Comparison of ENCODE assay signal across 9 mouse cellular contexts in the genomic region with DNA sequence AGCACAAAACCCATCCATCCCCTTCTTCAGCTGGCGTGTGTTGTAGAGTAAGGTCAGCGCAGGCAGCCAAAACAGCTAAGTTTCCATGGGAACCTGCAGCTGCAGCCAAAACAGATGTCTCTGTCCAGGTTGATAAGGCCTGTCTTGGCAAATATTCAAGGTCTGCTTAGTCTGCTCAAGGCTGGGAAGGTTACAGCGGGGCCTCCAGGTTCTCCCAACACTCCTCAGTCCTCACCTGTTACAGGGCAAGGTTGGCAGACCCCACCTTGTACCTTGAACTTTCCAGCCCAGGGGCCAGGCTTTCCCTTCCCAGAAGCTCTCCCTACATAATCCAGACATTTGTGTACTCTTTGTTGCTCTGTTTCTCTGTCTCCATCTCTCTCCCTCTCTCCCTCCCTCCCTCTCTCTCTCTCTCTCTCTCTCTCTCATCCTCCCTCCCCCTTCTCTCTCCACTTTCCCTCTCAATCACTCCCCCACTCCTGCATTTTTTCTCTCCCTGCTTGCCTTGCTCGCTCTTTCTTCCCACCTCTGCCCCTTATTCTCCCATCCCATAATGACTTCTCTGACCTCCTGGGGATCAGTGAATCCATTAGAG. TPM values are rescaled to one million over a fixed set of nuclear protein-coding genes. Genes with fewer than 3 reads are reported as not detected.
A peak's percentile ranks its signal among the peaks of the same experiment; 100 is the strongest.
DNase-seq lines count a peak whose midpoint lies in the region; ATAC-seq and TF ChIP-seq lines count a peak whose summit lies in the region.
"Had no signal": no experiment of that assay in that cellular context is flagged by ENCODE, and none has a peak within 500 bp of the region (broad histone marks: within the 10 kb centered on the region; RNA-seq: fewer than 3 reads in every experiment).

No protein-coding gene starts in this region.

- no peaks in the 10 kb centered on the region for H3K36me3 ChIP-seq in heart, postnatal 0 days (replicated peaks; ENCODE audit: control insufficient read depth, insufficient read depth, low read length)
- no peaks in the 10 kb centered on the region for H3K36me3 ChIP-seq in liver, embryonic 14.5 days (replicated peaks; ENCODE audit: control insufficient read depth, insufficient read depth, low read depth)
- H3K36me3 ChIP-seq in thymus, adult 2 months (ENCODE audit: control insufficient read depth, insufficient read depth, low read length) = no peaks in the 10 kb centered on the region

- H3K27ac ChIP-seq in heart, postnatal 0 days (ENCODE audit: low read depth) = no peak overlapping the region
- H3K27ac ChIP-seq in liver, embryonic 14.5 days = no peak overlapping the region
- no peak overlapping the region for H3K27ac ChIP-seq in thymus, adult 2 months (ENCODE audit: control insufficient read depth, insufficient read depth, low read length)
- no peak overlapping the region for H3K27ac ChIP-seq in left cerebral cortex, adult 2 months
- H3K27ac ChIP-seq: heart, adult 2 months had no signal

- H3K4me1 ChIP-seq in heart, postnatal 0 days (ENCODE audit: control insufficient read depth, insufficient read depth) = no peaks in the 10 kb centered on the region
- H3K4me1 ChIP-seq in liver, embryonic 14.5 days (replicated peaks; ENCODE audit: control insufficient read depth in 2 of 2, insufficient read depth in 2 of 2, low read length in 1 of 2) = 0 out of 4 replicates have a peak, but pooled peaks cover 0 to 3% of the 10 kb centered on the region in 2 experiments
- no peaks in the 10 kb centered on the region for H3K4me1 ChIP-seq in thymus, adult 2 months (replicated peaks; ENCODE audit: control insufficient read depth, insufficient read depth, low read length)

- TF ChIP-seq CTCF in heart, postnatal 0 days (IDR thresholded peaks at IDR 0.05; ENCODE audit: low read depth) = no peak
- TF ChIP-seq CTCF in liver, embryonic 14.5 days (IDR thresholded peaks at IDR 0.05; ENCODE audit: low read depth) = no peak
- TF ChIP-seq CTCF in thymus, adult 2 months (IDR thresholded peaks at IDR 0.05; ENCODE audit: borderline replicate concordance, control insufficient read depth, extremely low read depth, insufficient read depth, low read length, poor library complexity) = no peak
- no peak for TF ChIP-seq CTCF in left cerebral cortex, adult 2 months (IDR thresholded peaks at IDR 0.05)

- 6% methylated on average over 4 of the region's 4 CpGs for WGBS in heart, postnatal 0 days
- whole genome bisulfite sequencing in liver, embryonic 14.5 days (ENCODE audit: insufficient replicate concordance) = 11% methylated on average over 4 of the region's 4 CpGs
- WGBS in thymus, adult 2 months = 21% methylated on average over 4 of the region's 4 CpGs

- DNase-seq in frontal cortex, postnatal 25 days (ENCODE audit: low spot score in 2 of 2) = no peak
- peak; percentile 24 for DNase-seq in embryo, embryonic 11.5 days (ENCODE audit: low read depth, low spot score)
- peak; percentile 46 for DNase-seq in heart, postnatal 0 days (ENCODE audit: low spot score)
- DNase-seq in liver, embryonic 14.5 days (ENCODE audit: low read depth in 3 of 3, low spot score in 3 of 3) = peak in 1 of 3 experiments; percentile 10
- DNase-seq in ovary, postnatal 14 days (ENCODE audit: low spot score) = peak; percentile 45
- DNase-seq in thymus, adult 2 months = no peak
- DNase-seq in left cerebral cortex, adult 2 months (ENCODE audit: extremely low spot score in 1 of 2, low spot score in 2 of 2) = no peak

- intact Hi-C loops in left cerebral cortex, adult 2 months (cut with DNase I) = no loop called here

- H3K9me3 ChIP-seq in heart, postnatal 0 days (replicated peaks; ENCODE audit: control insufficient read depth, low read length) = no peaks in the 10 kb centered on the region
- no peaks in the 10 kb centered on the region for H3K9me3 ChIP-seq in liver, embryonic 14.5 days (ENCODE audit: control insufficient read depth, low read length)

- TF ChIP-seq EP300 in heart, postnatal 0 days (IDR thresholded peaks at IDR 0.05; ENCODE audit: low read depth) = no peak
- TF ChIP-seq EP300 in liver, embryonic 14.5 days (IDR thresholded peaks at IDR 0.05; ENCODE audit: low read depth) = peak; percentile 38; the same call in 1 of the 2 replicates

- peak; percentile 16; the same call in 1 of the 2 replicates for ATAC-seq in frontal cortex, adult (ENCODE audit: low TSS enrichment)
- peak; percentile 72 for ATAC-seq in heart, postnatal 0 days (ENCODE audit: insufficient read depth, low read depth)
- peak; percentile 81 for ATAC-seq in liver, embryonic 14.5 days (ENCODE audit: insufficient read depth)

- peak overlapping the region; percentile 45 for H3K4me3 ChIP-seq in heart, postnatal 0 days (ENCODE audit: low read depth, low read length)
- H3K4me3 ChIP-seq in liver, embryonic 14.5 days (ENCODE audit: insufficient read depth in 1 of 2, low read depth in 2 of 2, low read length in 2 of 2) = no peak overlapping the region
- H3K4me3 ChIP-seq in thymus, adult 2 months (ENCODE audit: control insufficient read depth, insufficient read depth, low read length) = no peak overlapping the region
- H3K4me3 ChIP-seq in left cerebral cortex, adult 2 months = no peak overlapping the region

- no peaks in the 10 kb centered on the region for H3K27me3 ChIP-seq in heart, postnatal 0 days (ENCODE audit: control insufficient read depth, insufficient read depth, low read length)
- H3K27me3 ChIP-seq in liver, embryonic 14.5 days (ENCODE audit: control insufficient read depth, insufficient read depth, low read length) = no peaks in the 10 kb centered on the region
- H3K27me3 ChIP-seq in thymus, adult 2 months (ENCODE audit: control insufficient read depth, insufficient read depth, low read length) = no peaks in the 10 kb centered on the region

- no peak overlapping the region for H3K9ac ChIP-seq in heart, postnatal 0 days (replicated peaks; ENCODE audit: low read depth, low read length)
- no peak overlapping the region for H3K9ac ChIP-seq in liver, embryonic 14.5 days (replicated peaks)

- no peak for TF ChIP-seq POLR2A in thymus, adult 2 months (IDR thresholded peaks at IDR 0.05; ENCODE audit: control insufficient read depth, extremely low read depth, insufficient read depth, low read length, poor library complexity)

- peak overlapping the region; percentile 66 for H3K4me2 ChIP-seq in heart, postnatal 0 days (ENCODE audit: low read depth, low read length)
- peak overlapping the region; percentile 58 for H3K4me2 ChIP-seq in liver, embryonic 14.5 days (ENCODE audit: low read depth)

RNA-seq across cellular contexts. Expression of gene Gm17332, which starts 12.1 kb away (rescaled TPM):
- total RNA-seq in heart, postnatal 0 days (2014; rRNA removed; ENCODE audit: low replicate concordance) = not detected in 2 replicates
- polyA plus RNA-seq in heart, postnatal 0 days (2015; fragmentation: Nextera tagmentation; extraction: Ambion mirVana) = not detected in 2 replicates
- not detected in 2 replicates for polyA plus RNA-seq in liver, embryonic 14.5 days (2012; rRNA removed)
- polyA plus RNA-seq in liver, embryonic 14.5 days (2014; fragmentation: Nextera tagmentation; extraction: Ambion mirVana) = not detected in 2 replicates
- not detected in 2 replicates for polyA plus RNA-seq in thymus, adult 2 months (2012; rRNA removed)
- total RNA-seq in left cerebral cortex, adult 2 months (2021) = not detected
- total RNA-seq: heart, adult 2 months had no signal
- polyA plus RNA-seq: heart, adult 2 months had no signal

Comparison
In these comparisons a context has a peak if more than half of its experiments do, and no peak if none do; other contexts are left out.
1. ATAC-seq: peak in every context shown above with its lines; median percentile 81 in liver, embryonic 14.5 days; 72 in heart, postnatal 0 days; 16 in frontal cortex, adult.
2. DNase-seq: peak in embryo, embryonic 11.5 days (single experiment), heart, postnatal 0 days (single experiment) and ovary, postnatal 14 days (single experiment); none in frontal cortex, postnatal 25 days (0 of 2), thymus, adult 2 months (single experiment) and left cerebral cortex, adult 2 months (0 of 2).